Mouse (Mus musculus) lung, embryonic 16.5 days (tissue): ENCODE data around the gene Pik3c2g. TPM values are rescaled to one million over a fixed set of nuclear protein-coding genes. Genes with fewer than 3 reads are reported as not detected.

Source experiments
- ATAC-seq: fragments of 200-750 bp; cut with Nextera tagmentation; 2 replicates; pipeline ENCODE4 v1.8.0; 2017; ENCODE audit warnings: low read depth, mild to moderate bottlenecking, moderate library complexity
- H3K27ac ChIP-seq: fragments of 300-500 bp; sonication (generic); 2 replicates; pipeline ENCODE4 v1.5.1; 2014; ENCODE audit warnings: mild to moderate bottlenecking, control low read depth, low read length
- H3K27me3 ChIP-seq: fragments of 300-500 bp; sonication (generic); 2 replicates; pipeline ENCODE4 v1.6.1; 2014; ENCODE audit warnings: low read depth, low read length, mixed read lengths; ENCODE audit not compliant: control insufficient read depth, insufficient read depth
- H3K36me3 ChIP-seq: fragments of 300-500 bp; sonication (generic); 2 replicates; pipeline ENCODE4 v1.6.1; 2014; ENCODE audit warnings: low read length; ENCODE audit not compliant: control insufficient read depth, insufficient read depth
- H3K4me1 ChIP-seq: fragments of 300-500 bp; sonication (generic); replicated peaks from 2 replicates; pipeline ENCODE4 v1.6.1; 2014; ENCODE audit warnings: low read length, mixed read lengths; ENCODE audit not compliant: control insufficient read depth, insufficient read depth
- H3K4me2 ChIP-seq: fragments of 300-500 bp; sonication (generic); 2 replicates; pipeline ENCODE4 v1.6.1; 2014; ENCODE audit warnings: low read depth, low read length, control low read depth
- H3K4me3 ChIP-seq: fragments of 300-500 bp; sonication (generic); 2 replicates; pipeline ENCODE4 v1.5.1; 2014; ENCODE audit warnings: mild to moderate bottlenecking, low read length, control low read depth
- H3K9ac ChIP-seq: fragments of 300-500 bp; sonication (generic); 2 replicates; pipeline ENCODE4 v1.6.1; 2014; ENCODE audit warnings: low read length, control low read depth
- H3K9me3 ChIP-seq: fragments of 300-500 bp; sonication (generic); 2 replicates; pipeline ENCODE4 v1.6.1; 2016; ENCODE audit warnings: low read length; ENCODE audit not compliant: control insufficient read depth
- WGBS: fragments of 180-500 bp; shearing (Covaris S2); extraction: QIAGEN DNeasy Blood & Tissue Kit; methylation state at CpG from one replicate; pipeline ENCODE4 v1.1.7; 2014; 5-methylcytosine and 5-hydroxymethylcytosine counted together
- polyA plus RNA-seq: library from polyadenylated mRNA; unstranded; fragments of >200 nt; fragmentation: Nextera tagmentation; extraction: Ambion mirVana; gene quantifications from 2 replicates; pipeline ENCODE4 v1.2.1, GENCODE M21; 2015

Gene Pik3c2g
- polyA plus RNA-seq, 1 experiment from 2014 or later: 2.7 TPM

DNA sequence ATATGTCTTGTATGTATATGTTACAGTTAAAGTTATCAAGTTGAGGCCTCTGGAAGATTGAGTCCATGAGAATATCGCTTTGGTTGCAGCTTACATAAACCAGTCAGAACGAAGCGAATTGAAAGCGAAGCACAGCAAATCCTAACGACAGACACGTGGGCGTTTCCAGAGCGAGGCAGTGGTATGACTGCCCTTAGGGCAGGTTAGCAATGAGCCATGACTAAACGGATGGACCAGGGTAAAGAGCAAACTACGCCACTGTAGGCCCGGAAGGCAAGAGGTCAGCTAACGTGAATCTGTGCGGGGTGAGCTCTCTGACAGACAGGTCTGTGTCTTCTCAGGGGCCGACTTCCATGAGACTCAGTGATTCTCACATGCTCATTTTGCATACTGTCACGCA lies 1.4 kb downstream of the Pik3c2g start:
- Histone ChIP-seq H3K9ac (no peak overlapping the region), H3K4me1 (peaks cover 4% of the 10 kb centered on the region; the same call in 1 of the 2 replicates), H3K4me2 (no peak overlapping the region), H3K36me3 (no peaks in the 10 kb centered on the region), H3K27ac (no peak overlapping the region), H3K9me3 (peaks cover 2% of the 10 kb centered on the region; the same call in 1 of the 2 replicates), H3K4me3 (no peak overlapping the region), H3K27me3 (0 out of 2 replicates have a peak, but pooled peaks cover 2% of the 10 kb centered on the region)
- 61% methylated on average over 15 of the region's 15 CpGs for WGBS
- no peak for ATAC-seq

DNA sequence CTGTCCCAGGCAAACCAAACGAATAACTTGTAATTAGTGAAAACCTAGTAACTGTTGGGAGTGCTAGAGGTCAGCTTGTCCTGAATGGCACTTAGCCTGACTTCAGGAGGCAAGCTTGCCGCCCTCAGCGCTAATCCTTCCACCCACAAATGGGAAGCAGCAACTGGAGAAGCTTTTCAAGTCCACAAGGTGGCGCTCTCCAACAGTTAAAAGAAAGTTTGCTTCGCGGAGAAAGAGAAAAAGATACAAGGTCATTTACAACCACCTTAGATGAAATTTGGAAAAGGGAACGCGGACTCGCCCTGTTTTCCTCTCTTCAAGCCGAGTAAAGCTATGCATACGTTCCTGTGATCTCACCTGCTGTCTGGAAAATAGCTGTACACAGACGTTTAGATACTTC lies 2.3 kb downstream of the Pik3c2g start:
- no peaks in the 10 kb centered on the region for H3K9me3 ChIP-seq
- no peaks in the 10 kb centered on the region for H3K36me3 ChIP-seq
- 0 out of 2 replicates have a peak overlapping the region, but pooled peaks have one; percentile 21 for H3K4me3 ChIP-seq
- 0 out of 2 replicates have a peak, but pooled peaks cover 2% of the 10 kb centered on the region for H3K27me3 ChIP-seq
- no peak overlapping the region for H3K9ac ChIP-seq
- peak overlapping the region; percentile 56 for H3K4me2 ChIP-seq
- WGBS: 3% methylated on average over 12 of the region's 12 CpGs
- no peak for ATAC-seq
- H3K4me1 ChIP-seq: peaks cover 4% of the 10 kb centered on the region; the same call in 1 of the 2 replicates
- H3K27ac ChIP-seq: no peak overlapping the region

DNA sequence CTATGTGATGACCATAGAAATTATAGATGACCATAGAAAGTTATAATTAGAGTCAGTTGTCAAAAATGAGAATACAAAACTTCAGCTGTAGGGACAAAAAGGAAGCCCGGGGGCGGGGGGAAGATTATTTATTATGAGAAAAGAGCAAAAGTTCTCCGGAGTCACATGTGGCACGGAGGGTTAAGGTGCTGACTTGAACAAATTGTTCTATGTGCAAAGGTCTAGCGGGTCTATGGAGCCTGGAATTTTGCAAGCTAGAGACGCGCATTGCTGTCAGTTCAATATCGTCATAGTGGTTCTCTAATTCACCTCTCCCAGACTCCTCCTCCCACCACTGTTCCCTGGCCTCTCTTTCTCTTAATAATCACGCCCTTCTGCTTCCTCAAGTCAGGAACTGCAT lies 2.8 kb downstream of the Pik3c2g start:
- H3K9me3 ChIP-seq: no peaks in the 10 kb centered on the region

DNA sequence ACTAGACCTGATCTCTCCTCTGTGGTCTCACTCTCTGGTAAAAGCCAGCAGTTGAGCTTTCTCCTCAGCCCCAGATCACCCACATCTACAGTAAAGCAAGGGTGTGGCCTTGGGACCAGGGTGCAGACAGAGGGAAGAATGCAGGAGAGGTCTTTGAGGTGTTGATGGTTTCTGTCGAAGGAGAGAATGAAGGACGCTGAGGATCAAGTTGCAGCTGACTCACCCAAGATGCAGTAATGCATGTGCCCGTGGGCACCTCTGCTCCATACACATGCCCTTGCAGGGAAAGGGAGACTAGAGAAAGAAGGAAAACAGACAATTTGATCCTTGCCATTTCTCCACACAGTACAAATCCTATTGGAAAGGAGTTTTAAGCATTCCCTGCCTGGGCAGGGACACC lies 5.1 kb downstream of the Pik3c2g start:
- Histone ChIP-seq H3K9ac (no peak overlapping the region), H3K4me1 (peaks cover 4% of the 10 kb centered on the region; the same call in 1 of the 2 replicates), H3K9me3 (no peaks in the 10 kb centered on the region), H3K27me3 (0 out of 2 replicates have a peak, but pooled peaks cover 2% of the 10 kb centered on the region), H3K36me3 (no peaks in the 10 kb centered on the region), H3K4me3 (no peak overlapping the region), H3K27ac (no peak overlapping the region), H3K4me2 (no peak overlapping the region)
- no peak for ATAC-seq
- 39% methylated on average over 3 of the region's 3 CpGs for WGBS

More for the DNA sequence above, 2.8 kb downstream of the Pik3c2g start:
- Histone ChIP-seq H3K27ac (no peak overlapping the region), H3K4me1 (peaks cover 4% of the 10 kb centered on the region; the same call in 1 of the 2 replicates), H3K27me3 (0 out of 2 replicates have a peak, but pooled peaks cover 2% of the 10 kb centered on the region), H3K4me3 (no peak overlapping the region), H3K9ac (no peak overlapping the region), H3K36me3 (no peaks in the 10 kb centered on the region), H3K4me2 (peak overlapping the region; percentile 56)
- 38% methylated on average over 9 of the region's 9 CpGs for WGBS
- ATAC-seq: no peak

DNA sequence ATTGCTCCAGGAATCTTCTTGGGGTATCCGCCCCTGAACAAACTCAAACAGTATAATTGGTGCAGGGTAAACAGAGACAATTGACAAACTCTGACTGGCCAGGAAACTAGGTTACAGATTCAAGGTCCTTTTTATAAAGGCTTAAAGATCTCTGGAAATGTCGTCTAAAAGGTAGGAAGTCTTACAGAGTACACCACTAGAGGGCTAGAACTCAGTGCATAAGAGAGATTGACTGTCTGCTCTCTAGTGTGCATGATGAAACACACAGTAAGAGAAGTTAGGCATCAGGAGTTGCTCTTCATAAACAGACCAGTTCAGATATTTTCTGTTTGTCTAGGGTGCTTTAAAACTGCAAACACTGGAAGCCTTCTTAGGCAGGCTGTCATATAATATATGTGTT lies 9.4 kb downstream of the Pik3c2g start:
- no peak overlapping the region for H3K4me2 ChIP-seq
- H3K4me3 ChIP-seq: no peak overlapping the region
- no peak overlapping the region for H3K27ac ChIP-seq
- no peak for ATAC-seq
- H3K4me1 ChIP-seq: no peaks in the 10 kb centered on the region
- no peaks in the 10 kb centered on the region for H3K27me3 ChIP-seq
- 37% methylated on average over 2 of the region's 2 CpGs for WGBS
- H3K9me3 ChIP-seq: no peaks in the 10 kb centered on the region
- H3K9ac ChIP-seq: no peak overlapping the region
- no peaks in the 10 kb centered on the region for H3K36me3 ChIP-seq

DNA sequence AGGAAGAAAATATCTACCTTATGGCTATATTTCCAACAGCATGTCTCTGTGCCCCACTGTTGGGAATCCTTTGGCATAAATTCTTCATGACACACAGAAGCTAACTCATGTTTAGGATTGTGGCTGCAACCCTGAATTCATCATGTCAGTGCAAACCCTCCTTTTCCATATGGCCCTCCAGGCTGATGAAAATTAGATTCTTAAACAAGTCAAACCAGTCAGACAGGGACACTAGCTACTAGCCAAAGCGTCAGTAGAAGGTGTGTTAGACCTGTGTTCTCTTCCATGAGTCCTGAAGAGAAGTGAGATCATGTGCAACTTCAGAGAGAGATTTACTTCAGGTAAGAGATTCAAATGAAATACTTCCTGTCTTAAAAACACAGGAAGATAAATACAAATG lies 12.2 kb downstream of the Pik3c2g start:
- no peak overlapping the region for H3K27ac ChIP-seq
- H3K4me2 ChIP-seq: no peak overlapping the region
- no peaks in the 10 kb centered on the region for H3K4me1 ChIP-seq
- H3K36me3 ChIP-seq: no peaks in the 10 kb centered on the region
- no peak overlapping the region for H3K4me3 ChIP-seq
- ATAC-seq: no peak
- H3K9ac ChIP-seq: no peak overlapping the region
- WGBS: 50% methylated on average over 1 of the region's 1 CpGs
- no peaks in the 10 kb centered on the region for H3K9me3 ChIP-seq
- H3K27me3 ChIP-seq: no peaks in the 10 kb centered on the region

DNA sequence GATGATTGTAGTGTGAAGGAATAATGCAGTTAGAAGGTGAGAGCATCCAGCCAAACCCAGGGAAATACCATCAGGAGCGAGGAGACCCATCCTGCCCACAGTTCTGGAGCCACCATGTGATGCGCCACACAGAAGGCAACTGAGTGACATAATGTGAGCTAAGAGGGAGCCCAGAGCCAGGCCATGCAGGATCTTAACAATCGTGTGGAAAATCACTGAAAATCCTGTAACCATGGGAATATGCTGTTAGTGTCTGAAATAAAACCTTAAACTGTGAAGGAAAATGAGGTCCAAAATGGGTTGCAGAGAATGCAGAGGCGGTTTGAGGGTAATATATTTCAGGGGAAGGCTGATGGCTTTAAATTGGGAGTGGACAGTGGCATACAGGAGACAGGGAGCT lies 31.8 kb downstream of the Pik3c2g start:
- H3K27ac ChIP-seq: no peak overlapping the region
- no peak overlapping the region for H3K9ac ChIP-seq
- H3K4me1 ChIP-seq: no peaks in the 10 kb centered on the region
- no peak overlapping the region for H3K4me3 ChIP-seq
- no peaks in the 10 kb centered on the region for H3K36me3 ChIP-seq
- H3K27me3 ChIP-seq: no peaks in the 10 kb centered on the region
- no peaks in the 10 kb centered on the region for H3K9me3 ChIP-seq
- H3K4me2 ChIP-seq: no peak overlapping the region
- 83% methylated on average over 4 of the region's 4 CpGs for WGBS
- ATAC-seq: no peak

DNA sequence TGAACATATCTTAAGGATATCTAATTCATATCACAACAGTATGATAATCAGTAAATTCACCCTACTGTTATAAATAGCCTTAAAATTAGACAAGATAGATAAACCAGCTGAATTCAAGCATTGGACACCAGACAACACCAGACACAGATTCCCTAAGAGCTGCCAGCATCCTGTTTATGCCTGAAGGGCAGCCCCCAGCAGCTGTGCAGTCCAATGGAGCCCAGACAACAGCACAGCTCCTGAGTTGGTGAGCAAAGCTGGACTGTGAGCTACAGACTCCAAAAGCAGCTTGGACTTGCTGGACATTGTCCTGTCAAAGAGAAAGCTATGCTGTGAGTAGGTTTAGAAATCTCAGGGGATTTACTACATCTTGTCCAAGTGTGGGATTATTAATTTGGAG lies 37.7 kb downstream of the Pik3c2g start:
- Histone ChIP-seq H3K4me1 (peaks cover 2% of the 10 kb centered on the region; the same call in 1 of the 2 replicates), H3K36me3 (no peaks in the 10 kb centered on the region), H3K27ac (no peak overlapping the region), H3K9me3 (no peaks in the 10 kb centered on the region), H3K27me3 (no peaks in the 10 kb centered on the region), H3K9ac (no peak overlapping the region), H3K4me3 (no peak overlapping the region), H3K4me2 (no peak overlapping the region)
- ATAC-seq: peak; percentile 95

DNA sequence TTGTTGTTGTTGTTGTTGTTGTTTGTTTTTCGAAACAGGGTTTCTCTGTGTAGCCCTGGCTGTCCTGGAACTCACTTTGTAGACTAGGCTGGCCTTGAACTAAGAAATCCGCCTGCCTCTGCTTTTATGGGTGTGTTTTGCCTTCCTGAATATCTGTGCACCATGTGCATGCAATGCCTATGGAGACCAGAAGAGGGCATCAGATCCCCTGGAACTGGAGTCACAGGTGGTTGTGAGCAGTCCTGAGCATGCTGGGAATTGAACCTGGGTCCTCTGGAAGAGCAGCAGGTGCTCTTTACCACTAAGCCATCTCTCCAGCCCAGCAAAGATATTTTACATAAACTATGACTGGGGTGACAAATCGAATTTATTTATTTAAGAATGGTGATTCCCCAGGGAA lies 47.5 kb downstream of the Pik3c2g start:
- H3K4me2 ChIP-seq: no peak overlapping the region
- no peak for ATAC-seq
- no peak overlapping the region for H3K4me3 ChIP-seq
- H3K9ac ChIP-seq: no peak overlapping the region
- H3K27me3 ChIP-seq: no peaks in the 10 kb centered on the region
- no peak overlapping the region for H3K27ac ChIP-seq
- H3K9me3 ChIP-seq: no peaks in the 10 kb centered on the region
- 72% methylated on average over 3 of the region's 3 CpGs for whole genome bisulfite sequencing
- H3K4me1 ChIP-seq: no peaks in the 10 kb centered on the region
- H3K36me3 ChIP-seq: no peaks in the 10 kb centered on the region

DNA sequence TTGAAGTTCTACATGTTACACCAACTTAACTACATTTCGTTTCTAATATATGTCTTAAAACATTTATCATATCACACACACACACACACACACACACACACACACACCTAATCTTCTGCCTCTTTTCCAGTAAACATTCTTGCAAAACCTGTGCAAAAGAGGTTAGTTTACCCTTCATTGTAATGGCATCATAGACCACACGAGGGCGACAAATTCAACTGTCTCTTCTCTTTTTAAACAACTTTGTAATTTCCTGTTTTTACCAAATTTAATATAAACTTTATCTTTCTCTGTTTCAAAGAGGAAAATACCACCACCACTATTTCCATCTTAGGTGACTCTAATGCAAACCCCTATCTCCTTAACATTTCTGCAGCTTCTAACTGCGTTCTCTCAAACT lies 68.4 kb downstream of the Pik3c2g start:
- no peaks in the 10 kb centered on the region for H3K27me3 ChIP-seq
- H3K9ac ChIP-seq: no peak overlapping the region
- H3K36me3 ChIP-seq: no peaks in the 10 kb centered on the region
- H3K9me3 ChIP-seq: no peaks in the 10 kb centered on the region
- no peak overlapping the region for H3K4me2 ChIP-seq
- 26% methylated on average over 4 of the region's 4 CpGs for WGBS
- ATAC-seq: no peak
- H3K4me3 ChIP-seq: no peak overlapping the region
- no peaks in the 10 kb centered on the region for H3K4me1 ChIP-seq
- H3K27ac ChIP-seq: no peak overlapping the region
